Mouse (Mus musculus): ENCODE measurements around the gene Cavin1. TPM values are rescaled to one million over a fixed set of nuclear protein-coding genes. Genes with fewer than 3 reads are reported as not detected.

Gene Cavin1
- polyA plus RNA-seq, 1 experiment from 2014 or later = 28.9 TPM

Other genes starting within 250 kb of the Cavin1 start
- gene Rab5c, start 232.7 kb downstream of the Cavin1 start, polyA plus RNA-seq (2016; fragmentation: Nextera tagmentation; extraction: Ambion mirVana) = 15.9 and 18.1 TPM in 2 replicates
- gene Kcnh4, start 210.9 kb downstream of the Cavin1 start, polyA plus RNA-seq (2016; fragmentation: Nextera tagmentation; extraction: Ambion mirVana) = not detected in 2 replicates
- gene Hcrt, start 208.0 kb downstream of the Cavin1 start, polyA plus RNA-seq (2016; fragmentation: Nextera tagmentation; extraction: Ambion mirVana) = not detected in 2 replicates
- 2.1 and 2.4 TPM in 2 replicates for gene Ghdc, start 199.9 kb downstream of the Cavin1 start, polyA plus RNA-seq (2016; fragmentation: Nextera tagmentation; extraction: Ambion mirVana)
- 31.6 and 33.7 TPM in 2 replicates for gene Stat5b, start 120.2 kb downstream of the Cavin1 start, polyA plus RNA-seq (2016; fragmentation: Nextera tagmentation; extraction: Ambion mirVana)
- 16.0 and 17.7 TPM in 2 replicates for gene Stat5a, start 111.5 kb downstream of the Cavin1 start, polyA plus RNA-seq (2016; fragmentation: Nextera tagmentation; extraction: Ambion mirVana)
- gene Stat3, start 31.3 kb downstream of the Cavin1 start, polyA plus RNA-seq (2016; fragmentation: Nextera tagmentation; extraction: Ambion mirVana) = 37.3 and 40.1 TPM in 2 replicates
- 56.5 and 57.6 TPM in 2 replicates for gene Atp6v0a1, start 38.6 kb upstream of the Cavin1 start, polyA plus RNA-seq (2016; fragmentation: Nextera tagmentation; extraction: Ambion mirVana)
- 6.3 and 7.0 TPM in 2 replicates for gene Naglu, start 99.1 kb upstream of the Cavin1 start, polyA plus RNA-seq (2016; fragmentation: Nextera tagmentation; extraction: Ambion mirVana)
- gene Hsd17b1, start 107.5 kb upstream of the Cavin1 start, polyA plus RNA-seq (2016; fragmentation: Nextera tagmentation; extraction: Ambion mirVana) = 0.08 TPM in 1 of 2 replicates, not detected in the other
- 26.4 and 28.5 TPM in 2 replicates for gene Coasy, start 111.7 kb upstream of the Cavin1 start, polyA plus RNA-seq (2016; fragmentation: Nextera tagmentation; extraction: Ambion mirVana)
- 34.9 and 35.7 TPM in 2 replicates for gene Mlx, start 116.4 kb upstream of the Cavin1 start, polyA plus RNA-seq (2016; fragmentation: Nextera tagmentation; extraction: Ambion mirVana)
- 28.2 and 28.3 TPM in 2 replicates for gene Psmc3ip, start 124.5 kb upstream of the Cavin1 start, polyA plus RNA-seq (2016; fragmentation: Nextera tagmentation; extraction: Ambion mirVana)
- gene Retreg3, start 149.0 kb upstream of the Cavin1 start, polyA plus RNA-seq (2016; fragmentation: Nextera tagmentation; extraction: Ambion mirVana) = 12.7 and 13.0 TPM in 2 replicates
- 55.2 and 59.6 TPM in 2 replicates for gene Tubg1, start 149.1 kb upstream of the Cavin1 start, polyA plus RNA-seq (2016; fragmentation: Nextera tagmentation; extraction: Ambion mirVana)
- gene Tubg2, start 185.0 kb upstream of the Cavin1 start, polyA plus RNA-seq (2016; fragmentation: Nextera tagmentation; extraction: Ambion mirVana) = 0.57 and 0.62 TPM in 2 replicates
- 0.17 and 0.26 TPM in 2 replicates for gene Cntnap1, start 199.6 kb upstream of the Cavin1 start, polyA plus RNA-seq (2016; fragmentation: Nextera tagmentation; extraction: Ambion mirVana)
- 2.7 and 2.8 TPM in 2 replicates for gene Plekhh3, start 200.5 kb upstream of the Cavin1 start, polyA plus RNA-seq (2016; fragmentation: Nextera tagmentation; extraction: Ambion mirVana)
- 0.07 TPM in 1 of 2 replicates, not detected in the other for gene Ccr10, start 204.6 kb upstream of the Cavin1 start, polyA plus RNA-seq (2016; fragmentation: Nextera tagmentation; extraction: Ambion mirVana)